Mouse (Mus musculus): ENCODE measurements around the gene Rtp3. TPM values are rescaled to one million over a fixed set of nuclear protein-coding genes. Genes with fewer than 3 reads are reported as not detected.
A peak's percentile ranks its signal among the peaks of the same experiment; 100 is the strongest.

The Rtp3 gene
- polyA plus RNA-seq, 1 experiment from 2014 or later = not detected

DNA sequence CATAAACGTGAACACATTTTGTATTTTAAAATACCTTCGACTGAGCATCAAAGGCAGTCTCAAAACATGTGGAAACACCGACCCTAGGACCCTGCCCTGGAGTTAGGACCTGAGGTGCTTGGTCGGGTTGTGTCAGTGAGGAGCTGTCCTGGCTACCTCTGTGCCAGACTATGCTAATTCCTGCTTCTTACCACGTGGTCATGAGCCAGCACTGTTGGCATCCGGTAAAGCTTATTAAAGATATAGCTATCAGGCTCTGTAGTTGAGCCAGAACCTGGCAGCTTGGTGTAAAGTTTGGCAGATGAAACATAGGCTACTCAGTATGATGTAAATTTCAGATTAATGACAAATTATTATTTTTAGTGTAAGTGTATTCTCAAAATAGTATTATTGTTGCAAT is 38.0 kb downstream of the Rtp3 start:
- ATAC-seq (ENCODE audit: low read depth) = no peak
- H3K4me1 ChIP-seq (ENCODE audit: control insufficient read depth, insufficient read depth, low read length) = no peaks in the 10 kb centered on the region; the same call in 1 of the 2 replicates
- no peaks in the 10 kb centered on the region for H3K27me3 ChIP-seq (ENCODE audit: control insufficient read depth, insufficient read depth, low read length)
- H3K4me2 ChIP-seq (ENCODE audit: low read depth, low read length) = no peak overlapping the region
- no peak overlapping the region for H3K27ac ChIP-seq (ENCODE audit: low read depth, low read length)
- H3K36me3 ChIP-seq (ENCODE audit: control insufficient read depth, insufficient read depth, low read length) = no peaks in the 10 kb centered on the region
- no peak overlapping the region for H3K9ac ChIP-seq (replicated peaks; ENCODE audit: low read depth, low read length)
- WGBS = 64% methylated on average over 6 of the region's 6 CpGs
- H3K4me3 ChIP-seq (ENCODE audit: low read depth, low read length) = no peak overlapping the region
- H3K9me3 ChIP-seq (ENCODE audit: control insufficient read depth, low read length) = no peaks in the 10 kb centered on the region

GRCm38 (mm10) chr9:110951866-110952265 is 38.5 kb downstream of the Rtp3 start:
- Histone ChIP-seq H3K4me2 (ENCODE audit: low read depth, low read length) (no peak overlapping the region), H3K27me3 (ENCODE audit: control insufficient read depth, insufficient read depth, low read length) (no peaks in the 10 kb centered on the region), H3K9me3 (ENCODE audit: control insufficient read depth, low read length) (no peaks in the 10 kb centered on the region), H3K27ac (ENCODE audit: low read depth, low read length) (no peak overlapping the region), H3K9ac (replicated peaks; ENCODE audit: low read depth, low read length) (no peak overlapping the region), H3K36me3 (ENCODE audit: control insufficient read depth, insufficient read depth, low read length) (no peaks in the 10 kb centered on the region), H3K4me1 (ENCODE audit: control insufficient read depth, insufficient read depth, low read length) (no peaks in the 10 kb centered on the region; the same call in 1 of the 2 replicates), H3K4me3 (ENCODE audit: low read depth, low read length) (no peak overlapping the region)
- 97% methylated on average over 13 of the region's 13 CpGs for WGBS
- no peak for ATAC-seq (ENCODE audit: low read depth)

DNA sequence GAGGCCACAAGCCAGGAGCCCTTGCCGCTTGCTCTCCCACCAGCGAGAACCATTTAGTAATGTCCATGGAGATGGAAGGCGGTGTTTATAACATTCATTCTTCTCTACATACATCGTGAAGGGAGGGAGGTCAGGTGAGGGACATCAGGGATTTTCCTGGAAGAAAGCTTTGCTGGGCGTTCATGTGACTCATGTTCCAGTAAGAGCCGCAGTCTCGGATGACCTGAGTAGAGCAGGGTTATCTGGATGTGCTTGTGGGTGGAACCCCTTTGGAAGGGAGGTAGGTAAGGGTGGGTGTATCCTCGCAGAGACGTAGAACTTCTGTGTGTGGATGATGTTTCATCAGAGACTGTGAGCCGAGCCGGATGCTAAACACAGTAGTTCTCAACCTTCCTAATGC is 39.0 kb downstream of the Rtp3 start, which contains the start of gene Lrrc2:
TSS of gene Lrrc2 (plus strand) at position 149 of the 400 bp plus-strand sequence.
- H3K27me3 ChIP-seq (ENCODE audit: control insufficient read depth, insufficient read depth, low read length) = peaks cover under 1% of the 10 kb centered on the region; the same call in 1 of the 2 replicates
- WGBS = 90% methylated on average over 11 of the region's 11 CpGs
- no peak within 1 kb of the TSS for H3K27ac ChIP-seq (ENCODE audit: low read depth, low read length)
- H3K9me3 ChIP-seq (ENCODE audit: control insufficient read depth, low read length) = no peaks in the 10 kb centered on the region
- no peak within 1 kb of the TSS for H3K9ac ChIP-seq (replicated peaks; ENCODE audit: low read depth, low read length)
- no peaks in the 10 kb centered on the region for H3K36me3 ChIP-seq (ENCODE audit: control insufficient read depth, insufficient read depth, low read length)
- no peak within 1 kb of the TSS for H3K4me2 ChIP-seq (ENCODE audit: low read depth, low read length)
- no peak for ATAC-seq (ENCODE audit: low read depth)
- H3K4me1 ChIP-seq (ENCODE audit: control insufficient read depth, insufficient read depth, low read length) = peaks cover 2% of the 10 kb centered on the region; the same call in 1 of the 2 replicates
- H3K4me3 ChIP-seq (ENCODE audit: low read depth, low read length) = no peak within 1 kb of the TSS

GRCm38 (mm10) chr9:110950109-110950508 is 40.3 kb downstream of the Rtp3 start:
- Histone ChIP-seq H3K27me3 (ENCODE audit: control insufficient read depth, insufficient read depth, low read length) (peaks cover 2% of the 10 kb centered on the region; the same call in 1 of the 2 replicates), H3K27ac (ENCODE audit: low read depth, low read length) (no peak overlapping the region), H3K9ac (replicated peaks; ENCODE audit: low read depth, low read length) (no peak overlapping the region), H3K36me3 (ENCODE audit: control insufficient read depth, insufficient read depth, low read length) (no peaks in the 10 kb centered on the region), H3K9me3 (ENCODE audit: control insufficient read depth, low read length) (no peaks in the 10 kb centered on the region), H3K4me1 (ENCODE audit: control insufficient read depth, insufficient read depth, low read length) (peaks cover 3% of the 10 kb centered on the region; the same call in 1 of the 2 replicates), H3K4me3 (ENCODE audit: low read depth, low read length) (no peak overlapping the region), H3K4me2 (ENCODE audit: low read depth, low read length) (no peak overlapping the region)
- 96% methylated on average over 3 of the region's 3 CpGs for WGBS
- no peak for ATAC-seq (ENCODE audit: low read depth)

GRCm38 (mm10) chr9:110948813-110949310 is 41.5 kb downstream of the Rtp3 start:
- H3K27ac ChIP-seq (ENCODE audit: low read depth, low read length) = no peak overlapping the region
- no peak overlapping the region for H3K4me3 ChIP-seq (ENCODE audit: low read depth, low read length)
- H3K4me2 ChIP-seq (ENCODE audit: low read depth, low read length) = no peak overlapping the region
- no peaks in the 10 kb centered on the region for H3K36me3 ChIP-seq (ENCODE audit: control insufficient read depth, insufficient read depth, low read length)
- 57% methylated on average over 8 of the region's 8 CpGs for WGBS
- H3K9ac ChIP-seq (replicated peaks; ENCODE audit: low read depth, low read length) = no peak overlapping the region
- peaks cover 2% of the 10 kb centered on the region; the same call in 1 of the 2 replicates for H3K27me3 ChIP-seq (ENCODE audit: control insufficient read depth, insufficient read depth, low read length)
- H3K4me1 ChIP-seq (ENCODE audit: control insufficient read depth, insufficient read depth, low read length) = peaks cover 3% of the 10 kb centered on the region; the same call in 1 of the 2 replicates
- ATAC-seq (ENCODE audit: low read depth) = no peak
- H3K9me3 ChIP-seq (ENCODE audit: control insufficient read depth, low read length) = no peaks in the 10 kb centered on the region

DNA sequence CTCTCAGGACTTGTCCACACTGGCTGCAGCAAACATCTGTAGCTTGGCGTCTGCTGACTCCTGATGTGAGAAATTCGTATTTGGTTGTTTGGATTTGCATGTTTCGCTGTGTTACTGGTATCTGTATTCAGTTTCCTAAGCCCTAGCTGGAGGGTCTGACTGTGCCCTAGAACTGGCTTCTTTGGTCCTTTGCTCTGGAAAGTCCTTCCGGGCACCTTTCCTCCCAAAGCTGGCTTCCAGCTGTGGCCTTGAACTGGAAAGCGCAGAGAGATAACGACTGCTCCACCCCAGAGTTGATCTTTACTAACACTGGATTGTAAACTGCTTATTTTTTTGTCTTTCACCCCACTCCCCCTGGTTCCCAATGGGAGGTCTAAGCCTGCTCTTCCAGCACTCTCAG is 42.5 kb downstream of the Rtp3 start:
- Histone ChIP-seq H3K4me1 (ENCODE audit: control insufficient read depth, insufficient read depth, low read length) (peaks cover 3% of the 10 kb centered on the region; the same call in 1 of the 2 replicates), H3K36me3 (ENCODE audit: control insufficient read depth, insufficient read depth, low read length) (no peaks in the 10 kb centered on the region), H3K9ac (replicated peaks; ENCODE audit: low read depth, low read length) (no peak overlapping the region), H3K27me3 (ENCODE audit: control insufficient read depth, insufficient read depth, low read length) (peaks cover 2% of the 10 kb centered on the region; the same call in 1 of the 2 replicates), H3K9me3 (ENCODE audit: control insufficient read depth, low read length) (no peaks in the 10 kb centered on the region), H3K27ac (ENCODE audit: low read depth, low read length) (no peak overlapping the region), H3K4me3 (ENCODE audit: low read depth, low read length) (no peak overlapping the region), H3K4me2 (ENCODE audit: low read depth, low read length) (no peak overlapping the region)
- no peak for ATAC-seq (ENCODE audit: low read depth)
- WGBS = 37% methylated on average over 6 of the region's 6 CpGs

DNA sequence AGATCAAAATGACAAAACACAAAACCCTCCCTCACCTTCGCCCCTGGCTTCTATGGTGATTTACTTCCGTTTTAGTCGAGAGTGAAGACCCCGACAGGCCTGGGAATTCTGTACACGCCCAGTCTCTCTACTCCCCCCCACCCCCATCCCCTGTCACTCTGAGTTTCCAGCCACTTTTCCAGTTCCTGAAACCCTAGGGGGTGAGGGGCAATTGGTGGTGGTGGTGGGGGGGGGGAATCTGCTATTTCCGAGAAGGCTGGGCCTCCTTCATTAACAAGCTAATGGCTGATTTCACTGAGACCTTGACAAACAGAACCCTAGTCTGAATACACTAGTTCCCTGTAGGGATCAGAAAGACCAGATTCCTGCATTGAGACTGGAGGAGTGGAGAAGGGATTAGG is 43.1 kb downstream of the Rtp3 start:
- Histone ChIP-seq H3K9me3 (ENCODE audit: control insufficient read depth, low read length) (no peaks in the 10 kb centered on the region), H3K4me3 (ENCODE audit: low read depth, low read length) (no peak overlapping the region), H3K27ac (ENCODE audit: low read depth, low read length) (no peak overlapping the region), H3K9ac (replicated peaks; ENCODE audit: low read depth, low read length) (no peak overlapping the region), H3K27me3 (ENCODE audit: control insufficient read depth, insufficient read depth, low read length) (peaks cover 2% of the 10 kb centered on the region; the same call in 1 of the 2 replicates), H3K36me3 (ENCODE audit: control insufficient read depth, insufficient read depth, low read length) (no peaks in the 10 kb centered on the region), H3K4me1 (ENCODE audit: control insufficient read depth, insufficient read depth, low read length) (0 out of 2 replicates have a peak, but pooled peaks cover 3% of the 10 kb centered on the region), H3K4me2 (ENCODE audit: low read depth, low read length) (no peak overlapping the region)
- ATAC-seq (ENCODE audit: low read depth) = no peak
- 3% methylated on average over 6 of the region's 6 CpGs for WGBS

- Histone ChIP-seq H3K4me3 (ENCODE audit: low read depth, low read length) (no peak overlapping the region), H3K27ac (ENCODE audit: low read depth, low read length) (no peak overlapping the region), H3K9me3 (ENCODE audit: control insufficient read depth, low read length) (no peaks in the 10 kb centered on the region), H3K9ac (replicated peaks; ENCODE audit: low read depth, low read length) (no peak overlapping the region), H3K4me1 (ENCODE audit: control insufficient read depth, insufficient read depth, low read length) (0 out of 2 replicates have a peak, but pooled peaks cover 3% of the 10 kb centered on the region), H3K4me2 (ENCODE audit: low read depth, low read length) (no peak overlapping the region), H3K36me3 (ENCODE audit: control insufficient read depth, insufficient read depth, low read length) (no peaks in the 10 kb centered on the region), H3K27me3 (ENCODE audit: control insufficient read depth, insufficient read depth, low read length) (peaks cover 2% of the 10 kb centered on the region; the same call in 1 of the 2 replicates)
- ATAC-seq (ENCODE audit: low read depth) = no peak
- 11% methylated on average over 20 of the region's 20 CpGs for WGBS
Observed at GRCm38 (mm10) chr9:110946548-110947044, 43.8 kb downstream of the Rtp3 start.

- H3K4me2 ChIP-seq (ENCODE audit: low read depth, low read length) = peak within 1 kb of the TSS; percentile 29; the same call in 1 of the 2 replicates
- H3K4me1 ChIP-seq (ENCODE audit: control insufficient read depth, insufficient read depth, low read length) = 0 out of 2 replicates have a peak, but pooled peaks cover 3% of the 10 kb centered on the region
- 19% methylated on average over 11 of the region's 11 CpGs for WGBS
- H3K36me3 ChIP-seq (ENCODE audit: control insufficient read depth, insufficient read depth, low read length) = no peaks in the 10 kb centered on the region
- no peak within 1 kb of the TSS for H3K9ac ChIP-seq (replicated peaks; ENCODE audit: low read depth, low read length)
- no peaks in the 10 kb centered on the region for H3K9me3 ChIP-seq (ENCODE audit: control insufficient read depth, low read length)
- no peak for ATAC-seq (ENCODE audit: low read depth)
- H3K27ac ChIP-seq (ENCODE audit: low read depth, low read length) = no peak within 1 kb of the TSS
- no peak within 1 kb of the TSS for H3K4me3 ChIP-seq (ENCODE audit: low read depth, low read length)
- H3K27me3 ChIP-seq (ENCODE audit: control insufficient read depth, insufficient read depth, low read length) = peaks cover 2% of the 10 kb centered on the region; the same call in 1 of the 2 replicates
Observed at GRCm38 (mm10) chr9:110945926-110946325, 44.5 kb downstream of the Rtp3 start, which contains the start of gene Tdgf1. Tdgf1 (minus strand) TSS chr9:110946158.
